Mouse (Mus musculus) erythroblast, adult 5-6 weeks (primary cell): ENCODE data around the gene H2-M10.3. TPM values are rescaled to one million over a fixed set of nuclear protein-coding genes. Genes with fewer than 3 reads are reported as not detected.
"Not testable (repeated sequence)": the region's sequence is repeated elsewhere in the genome, so short reads cannot be mapped to it uniquely, and the experiment has no call there.

Source experiments
- ATAC-seq: replicated peaks from 2 replicates; pipeline ENCODE4 v1.8.0; 2016; ENCODE audit warnings: moderate number of reproducible peaks, mild to moderate bottlenecking, moderate TSS enrichment, inconsistent platforms; ENCODE audit not compliant: poor library complexity, low FRiP score, severe bottlenecking
- total RNA-seq, 2 experiments: library from RNA; stranded (forward) in 1 of 2; stranded (reverse) in 1 of 2; fragments of 150-400 nt in 1 of 2; fragments of 200-764, 138-1000 nt in 1 of 2; gene quantifications; 2 replicates each; pipeline versions ENCODE4 v1.2.3 to v1.2.4; 2015 to 2017; ENCODE audit warnings: low replicate concordance in 2 of 2

H2-M10.3 gene
- total RNA-seq (2015; ENCODE audit: low replicate concordance), result not detected in 2 replicates
- total RNA-seq (2017; ENCODE audit: low replicate concordance), result not detected in 2 replicates

DNA sequence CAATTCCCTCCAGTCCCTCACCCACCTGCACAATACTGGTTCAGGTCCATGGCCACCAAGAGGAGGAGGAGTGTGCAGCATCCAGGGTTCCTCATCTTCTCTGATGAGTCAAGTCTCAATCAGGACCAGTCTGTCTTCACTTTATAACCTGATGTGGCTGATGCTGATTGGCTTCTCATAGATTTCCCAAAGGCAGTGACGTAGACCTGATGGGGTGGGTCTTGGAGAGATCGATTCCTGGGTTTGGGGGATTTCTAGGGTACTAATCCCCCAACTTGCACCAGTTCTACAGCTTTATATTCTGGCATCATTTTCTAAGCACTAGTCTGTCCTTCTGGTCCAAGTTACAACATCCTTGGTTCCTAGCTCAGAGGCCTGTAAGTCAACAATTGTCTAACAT, at the start of gene H2-M10.3:
TSS of gene H2-M10.3 (minus strand) at position 101 of the 400 bp plus-strand sequence.
- ATAC-seq, result not testable (repeated sequence)

DNA sequence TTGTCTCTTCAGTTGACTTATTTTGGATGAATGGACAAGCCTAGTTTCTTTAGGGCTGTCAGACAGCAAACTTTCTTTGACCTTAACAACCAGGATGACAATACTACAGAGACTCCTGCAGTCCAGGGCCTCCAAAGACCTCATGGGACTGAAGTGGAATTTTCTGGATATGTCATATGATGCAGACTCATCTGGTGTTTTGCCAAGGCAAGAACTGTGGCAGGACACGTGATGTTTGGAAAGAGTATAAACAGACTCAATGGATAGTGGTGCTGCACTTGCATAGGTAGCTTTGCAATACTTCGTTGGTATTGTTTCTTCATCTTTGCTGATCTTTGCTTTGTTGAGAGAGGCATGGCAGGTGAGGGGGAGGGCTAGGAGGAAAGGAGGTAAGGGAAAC, 49.2 kb upstream of the H2-M10.3 start:
- no peak for ATAC-seq

DNA sequence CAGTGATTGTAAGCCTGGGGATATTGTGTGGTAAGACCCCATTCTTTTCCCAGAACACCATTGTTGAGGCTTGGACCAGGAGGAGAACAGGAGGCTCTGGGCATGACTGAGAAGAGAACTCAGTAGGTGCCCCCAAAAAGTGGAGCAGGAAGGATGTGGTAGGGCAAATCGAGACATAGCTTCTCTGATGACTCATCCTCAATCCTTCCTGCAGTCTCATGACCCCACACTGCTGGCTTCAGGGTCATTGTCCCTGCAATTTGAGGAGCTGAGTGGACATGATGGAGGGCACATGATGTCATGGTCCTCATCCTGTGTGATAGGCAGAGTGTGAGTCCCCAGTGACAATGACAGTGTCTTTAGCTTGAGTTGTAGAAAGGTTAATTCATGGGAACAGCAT, 47.2 kb upstream of the H2-M10.3 start:
- ATAC-seq, result no peak

DNA sequence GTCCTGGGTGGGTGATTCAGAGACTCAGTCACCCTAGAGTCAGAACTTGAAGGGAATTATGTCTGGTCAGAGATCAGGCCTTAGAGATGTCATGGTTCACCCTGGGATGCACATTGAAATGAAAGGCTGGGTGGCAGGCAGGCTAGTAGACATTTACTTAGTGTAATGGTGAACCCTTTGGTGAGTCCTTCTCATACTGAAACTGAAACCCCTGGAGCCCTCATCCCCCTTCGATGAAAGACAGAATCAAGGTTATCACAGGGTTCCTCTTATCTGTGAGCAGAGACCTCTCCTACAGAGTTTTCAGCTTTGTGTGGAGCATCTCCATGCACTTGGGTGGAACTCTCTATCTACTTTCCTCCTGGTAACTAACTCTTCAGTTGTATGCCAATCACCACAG, 46.1 kb upstream of the H2-M10.3 start:
- ATAC-seq, result no peak

DNA sequence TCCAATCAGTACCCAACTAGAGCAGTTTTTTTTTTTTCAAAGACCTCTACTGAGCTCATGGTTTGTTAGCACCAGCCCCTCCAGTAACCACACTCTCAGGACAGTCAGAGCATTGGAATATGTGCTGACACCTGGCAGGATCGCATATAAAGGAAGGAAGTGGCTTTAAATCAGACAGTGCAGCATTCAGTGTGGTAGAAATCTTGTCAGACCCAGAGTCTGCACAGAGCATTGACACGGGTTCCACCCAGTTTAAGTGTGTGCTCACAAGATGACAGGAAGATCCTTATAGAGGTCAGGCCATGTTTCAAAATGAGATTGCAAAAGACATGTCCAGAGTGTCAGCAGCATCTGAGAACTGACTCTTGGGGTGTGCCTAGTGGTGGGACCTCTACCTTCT, 21.7 kb upstream of the H2-M10.3 start:
- no peak for ATAC-seq

DNA sequence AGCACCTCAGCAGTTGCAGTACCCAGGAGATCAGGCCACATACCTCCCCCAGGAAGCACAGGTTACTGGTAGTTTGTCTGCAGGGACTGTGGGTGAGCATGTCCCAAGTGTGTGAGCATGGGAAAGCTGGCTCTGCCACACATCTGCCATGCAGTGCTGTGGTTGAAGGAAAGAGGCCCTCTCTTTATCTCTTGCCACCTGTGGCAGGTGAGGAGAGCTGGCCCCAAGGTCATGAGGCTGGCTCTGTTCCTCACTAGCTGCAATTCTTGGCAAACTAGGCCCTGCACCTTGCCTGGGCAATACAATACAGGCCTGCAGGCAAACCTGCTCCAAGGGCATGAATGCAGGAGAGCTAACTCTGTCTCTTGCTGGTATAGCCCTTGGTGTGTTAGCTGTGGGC, 5.8 kb downstream of the H2-M10.3 start:
- ATAC-seq, result not testable (repeated sequence)

DNA sequence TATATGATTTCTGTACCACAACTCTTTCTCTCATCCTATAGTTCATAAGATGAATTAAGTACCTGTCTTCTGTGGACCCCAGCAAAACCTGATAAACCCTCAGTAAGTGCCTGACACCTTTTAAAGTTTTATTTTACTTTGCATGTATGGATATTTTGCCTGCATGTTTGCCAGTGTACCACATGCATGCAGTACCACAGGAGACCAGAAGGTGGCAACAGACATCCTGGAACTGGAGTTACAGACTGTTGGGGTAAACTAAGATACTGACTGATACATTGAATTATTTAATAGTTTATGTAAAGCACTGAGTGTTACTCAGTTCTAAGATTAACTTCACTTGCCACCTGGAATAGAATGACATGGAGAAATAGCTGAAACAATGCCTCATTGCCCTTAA, 10.7 kb downstream of the H2-M10.3 start:
- peak; percentile 86 for ATAC-seq

DNA sequence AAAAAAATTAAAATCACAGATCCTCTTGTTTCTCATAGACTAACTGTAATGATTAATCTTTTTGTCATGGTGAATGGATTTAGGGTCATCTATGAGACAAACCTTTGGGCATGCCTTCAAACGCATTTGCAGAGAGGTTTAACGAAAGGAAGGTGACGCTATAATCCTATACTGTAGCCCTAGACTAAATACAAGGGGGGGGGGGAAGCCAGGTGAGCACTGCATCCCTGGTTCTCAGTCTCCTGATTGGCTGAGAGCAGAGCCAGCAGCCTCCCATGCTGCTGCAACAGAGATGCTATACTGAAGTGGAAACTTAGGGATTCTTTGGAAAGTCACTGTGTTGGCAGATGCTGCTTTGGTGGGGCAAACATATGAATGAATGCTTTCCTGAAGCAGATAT, 12.5 kb downstream of the H2-M10.3 start:
- no peak for ATAC-seq

DNA sequence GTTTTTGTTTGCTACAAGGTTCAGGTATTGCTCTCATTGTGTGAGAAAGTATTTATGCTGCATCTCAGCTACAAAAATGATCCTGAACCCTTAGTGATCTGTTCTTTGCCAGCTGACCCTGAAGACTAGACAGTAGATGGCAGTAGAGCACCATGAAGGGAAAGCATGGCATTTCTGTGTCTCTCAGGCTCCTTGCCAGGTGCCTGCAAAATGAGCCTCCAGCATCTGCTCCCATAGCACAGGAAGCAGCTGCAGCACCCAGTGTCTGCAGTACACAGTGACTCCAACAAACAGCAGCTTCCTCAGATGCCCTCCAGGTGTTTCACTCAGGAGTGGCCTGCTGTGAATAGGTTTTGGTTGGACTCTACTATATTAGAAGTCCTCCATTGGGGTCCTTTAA, 12.9 kb downstream of the H2-M10.3 start:
- ATAC-seq, result not testable (repeated sequence)

DNA sequence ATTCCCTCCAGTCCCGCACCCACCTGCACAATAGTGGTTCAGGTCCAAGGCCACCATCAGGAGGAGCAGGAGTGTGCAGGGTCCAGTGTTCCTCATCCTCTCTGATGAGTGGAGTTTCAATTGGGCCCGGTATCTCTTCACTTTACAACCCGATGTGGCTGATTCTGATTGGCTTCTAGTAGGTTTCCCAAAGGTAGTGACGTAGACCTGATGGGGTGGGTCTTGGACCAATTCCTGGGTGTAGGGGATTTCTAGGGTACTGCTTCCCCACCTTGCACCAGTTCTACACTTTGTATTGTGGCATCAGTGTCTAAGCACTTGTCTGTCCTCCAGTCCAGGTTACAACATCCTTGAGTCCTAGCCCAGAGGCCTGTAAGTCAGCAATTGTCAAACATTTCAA, 42.2 kb downstream of the H2-M10.3 start, which contains the start of gene H2-M10.1:
TSS of gene H2-M10.1 (minus strand) at position 101 of the 400 bp plus-strand sequence.
- no peak for ATAC-seq

DNA sequence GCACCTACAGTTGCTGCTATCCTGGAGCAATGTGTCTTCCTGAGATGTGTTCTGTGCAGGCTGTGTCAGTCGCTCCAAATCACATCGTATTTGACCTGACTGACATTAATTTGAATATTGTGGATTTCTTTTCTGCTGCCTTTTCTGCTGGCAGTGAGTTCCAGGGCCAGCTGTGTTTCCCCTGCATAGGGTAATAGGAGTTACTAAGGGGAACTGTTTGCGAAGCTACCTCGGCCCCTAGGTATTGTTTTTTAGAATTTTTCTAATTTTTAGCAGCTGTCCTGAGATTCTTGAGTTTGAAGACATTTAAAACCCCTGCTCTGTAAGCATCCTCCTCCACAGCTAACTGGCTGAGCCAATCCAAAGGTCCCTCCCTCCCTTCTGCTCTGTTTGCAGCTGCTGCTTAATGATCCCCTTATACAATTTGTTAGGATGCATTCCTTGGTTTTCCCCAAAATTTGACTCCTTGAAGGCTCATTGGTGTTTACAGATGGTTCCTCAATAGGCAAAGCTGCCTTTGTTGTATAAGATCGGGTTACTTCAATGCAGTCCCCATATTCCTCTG, 52.4 kb downstream of the H2-M10.3 start:
- no peak for ATAC-seq

DNA sequence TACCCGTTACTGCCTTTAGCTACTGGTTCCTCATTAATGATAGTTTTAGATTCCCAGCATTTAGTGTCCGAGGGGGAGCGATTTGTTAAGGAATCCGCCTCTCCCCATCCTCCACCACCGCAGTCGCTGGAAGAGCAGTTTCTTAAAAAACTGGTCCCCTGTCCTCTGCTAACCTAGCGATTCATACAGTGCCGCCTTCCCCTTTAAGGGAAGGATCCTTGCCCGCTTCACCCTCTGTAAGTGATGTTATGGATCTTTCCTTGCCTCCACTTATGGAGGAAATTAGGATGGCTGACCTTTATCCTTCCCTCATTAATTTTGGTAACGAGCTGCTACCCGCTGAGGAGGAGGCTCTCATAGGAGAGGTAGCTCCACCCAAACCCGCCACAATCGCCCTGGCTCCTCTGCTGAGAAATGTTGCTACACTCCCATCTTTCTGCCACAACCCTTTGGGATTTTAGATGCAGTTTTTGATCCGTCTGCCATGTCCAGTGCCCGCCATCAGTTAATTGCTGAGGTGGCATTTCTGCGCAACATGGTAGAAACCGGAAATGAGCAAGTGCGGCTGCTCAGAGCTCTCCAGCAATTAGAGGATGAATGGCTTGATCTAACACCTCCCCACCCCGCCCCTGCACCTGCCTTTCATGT, 53.1 kb downstream of the H2-M10.3 start:
- ATAC-seq, result no peak

Other genes with a start within 250 kb of the H2-M10.3 start
- gene Gm19684, start 246.7 kb downstream of the H2-M10.3 start, total RNA-seq (2015; ENCODE audit: low replicate concordance), result 1.5 TPM in 1 of 2 replicates, not detected in the other
- gene Gm19684, start 246.7 kb downstream of the H2-M10.3 start, total RNA-seq (2017; ENCODE audit: low replicate concordance), result 0.84 TPM in 1 of 2 replicates, not detected in the other
- gene Gm7030, start 239.0 kb downstream of the H2-M10.3 start, total RNA-seq (2015; ENCODE audit: low replicate concordance), result not detected in 2 replicates
- not detected in 2 replicates for gene Gm7030, start 239.0 kb downstream of the H2-M10.3 start, total RNA-seq (2017; ENCODE audit: low replicate concordance)
- gene Gm8909, start 199.9 kb downstream of the H2-M10.3 start, total RNA-seq (2015; ENCODE audit: low replicate concordance), result not detected in 2 replicates
- gene Gm8909, start 199.9 kb downstream of the H2-M10.3 start, total RNA-seq (2017; ENCODE audit: low replicate concordance), result not detected in 2 replicates
- not detected in 2 replicates for gene H2-T3, start 178.1 kb downstream of the H2-M10.3 start, total RNA-seq (2015; ENCODE audit: low replicate concordance)
- not detected in 2 replicates for gene H2-T3, start 178.1 kb downstream of the H2-M10.3 start, total RNA-seq (2017; ENCODE audit: low replicate concordance)
- gene Rpp21, start 110.3 kb downstream of the H2-M10.3 start, total RNA-seq (2015; ENCODE audit: low replicate concordance), result 12.3 and 23.6 TPM in 2 replicates
- 4.8 and 5.4 TPM in 2 replicates for gene Rpp21, start 110.3 kb downstream of the H2-M10.3 start, total RNA-seq (2017; ENCODE audit: low replicate concordance)
- 5.8 and 8.2 TPM in 2 replicates for gene Trim39, start 96.2 kb downstream of the H2-M10.3 start, total RNA-seq (2015; ENCODE audit: low replicate concordance)
- gene Trim39, start 96.2 kb downstream of the H2-M10.3 start, total RNA-seq (2017; ENCODE audit: low replicate concordance), result 9.0 and 21.3 TPM in 2 replicates
- gene H2-M10.2, start 81.9 kb downstream of the H2-M10.3 start, total RNA-seq (2015; ENCODE audit: low replicate concordance), result not detected in 2 replicates
- gene H2-M10.2, start 81.9 kb downstream of the H2-M10.3 start, total RNA-seq (2017; ENCODE audit: low replicate concordance), result not detected in 2 replicates
- not detected in 2 replicates for gene H2-M10.1, start 42.3 kb downstream of the H2-M10.3 start, total RNA-seq (2015; ENCODE audit: low replicate concordance)
- not detected in 2 replicates for gene H2-M10.1, start 42.3 kb downstream of the H2-M10.3 start, total RNA-seq (2017; ENCODE audit: low replicate concordance)
- not detected in 2 replicates for gene H2-M10.4, start 93.9 kb upstream of the H2-M10.3 start, total RNA-seq (2015; ENCODE audit: low replicate concordance)
- not detected in 2 replicates for gene H2-M10.4, start 93.9 kb upstream of the H2-M10.3 start, total RNA-seq (2017; ENCODE audit: low replicate concordance)
- not detected in 2 replicates for gene H2-M11, start 178.7 kb upstream of the H2-M10.3 start, total RNA-seq (2015; ENCODE audit: low replicate concordance)
- gene H2-M11, start 178.7 kb upstream of the H2-M10.3 start, total RNA-seq (2017; ENCODE audit: low replicate concordance), result not detected in 2 replicates